Comparison of ENCODE assay signal across 21 mouse cellular contexts in genomic region chr6:49241562-49241961, GRCm38 (mm10). TPM values are rescaled to one million over a fixed set of nuclear protein-coding genes. Genes with fewer than 3 reads are reported as not detected.
A peak's percentile ranks its signal among the peaks of the same experiment; 100 is the strongest.
DNase-seq lines count a peak whose midpoint lies in the region; ATAC-seq and TF ChIP-seq lines count a peak whose summit lies in the region.
"Had no signal": no experiment of that assay in that cellular context is flagged by ENCODE, and none has a peak within 500 bp of the region (broad histone marks: within the 10 kb centered on the region; RNA-seq: fewer than 3 reads in every experiment).

No protein-coding gene starts in this region.

- H3K4me1 ChIP-seq in forebrain, embryonic 15.5 days, result no peaks in the 10 kb centered on the region
- no peaks in the 10 kb centered on the region for H3K4me1 ChIP-seq in forebrain, postnatal 0 days (ENCODE audit: insufficient read depth)
- H3K4me1 ChIP-seq in intestine, postnatal 0 days (replicated peaks; ENCODE audit: control insufficient read depth, insufficient read depth, low read length), result no peaks in the 10 kb centered on the region
- H3K4me1 ChIP-seq in intestine, embryonic 15.5 days (replicated peaks), result no peaks in the 10 kb centered on the region
- H3K4me1 ChIP-seq in CH12.LX (ENCODE audit: control insufficient read depth in 1 of 2, insufficient read depth in 2 of 2), result no peaks in the 10 kb centered on the region
- H3K4me1 ChIP-seq in ES-E14 (ENCODE audit: control insufficient read depth in 2 of 2, insufficient read depth in 2 of 2, low read length in 2 of 2, poor library complexity in 1 of 2), result peaks cover 0 to 3% of the 10 kb centered on the region in 2 experiments; a peak in 2 of 4 replicates
- H3K4me1 ChIP-seq: embryonic facial prominence, embryonic 12.5 days; forebrain, embryonic 12.5 days had no signal

- in situ Hi-C loops in CH12.LX (cut with MboI; ENCODE audit: low pct_ligation_motif_present, low pct_unique_long_range_greater_than_20kb, low sequenced_read_pairs) (loop anchor here (10.0 kb wide), 1 partner anchor 187 kb away; no protein-coding TSS in a partner anchor), ES-E14 (cut with MboI; ENCODE audit: low sequenced_read_pairs in 2 of 2, unreplicated experiment in 2 of 2) (loop anchor here in 1 of 2 experiments (10.0 kb wide), 1 partner anchor 113 kb away; no protein-coding TSS in a partner anchor)

- no peak for TF ChIP-seq CTCF in forebrain, postnatal 0 days (IDR thresholded peaks at IDR 0.05; ENCODE audit: low read depth)
- no peak for TF ChIP-seq CTCF in intestine, postnatal 0 days (IDR thresholded peaks at IDR 0.05; ENCODE audit: low read depth)
- TF ChIP-seq CTCF in CH12.LX (conservative IDR thresholded peaks at IDR 0.05 in 1 of 2, IDR thresholded peaks at IDR 0.05 in 1 of 2; ENCODE audit: low read depth in 2 of 2, low read length in 2 of 2), result no peak

- dilution Hi-C loops in CH12.LX (cut with MboI; ENCODE audit: extremely low pct_ligation_motif_present, extremely low pct_unique_long_range_greater_than_20kb, low sequenced_read_pairs), result no loop called here

- H3K4me3 ChIP-seq in forebrain, embryonic 15.5 days, result no peak overlapping the region
- no peak overlapping the region for H3K4me3 ChIP-seq in forebrain, postnatal 0 days (ENCODE audit: low read depth, low read length)
- H3K4me3 ChIP-seq in intestine, postnatal 0 days (ENCODE audit: low read depth, low read length), result no peak overlapping the region
- no peak overlapping the region for H3K4me3 ChIP-seq in intestine, embryonic 15.5 days (replicated peaks)
- no peak overlapping the region for H3K4me3 ChIP-seq in CH12.LX (replicated peaks in 1 of 3; ENCODE audit: low read depth in 2 of 3, low read length in 2 of 3, poor library complexity in 1 of 3)
- H3K4me3 ChIP-seq in ES-E14 (ENCODE audit: insufficient read depth in 1 of 2, low read depth in 1 of 2, low read length in 2 of 2, poor library complexity in 1 of 2, severe bottlenecking in 1 of 2), result no peak overlapping the region
- H3K4me3 ChIP-seq: embryonic facial prominence, embryonic 10.5 days; embryonic facial prominence, embryonic 12.5 days; forebrain, embryonic 12.5 days had no signal

- peaks cover 40% of the 10 kb centered on the region for H3K36me3 ChIP-seq in forebrain, embryonic 15.5 days
- H3K36me3 ChIP-seq in forebrain, postnatal 0 days (ENCODE audit: insufficient read depth), result peaks cover 40% of the 10 kb centered on the region
- H3K36me3 ChIP-seq in intestine, postnatal 0 days (ENCODE audit: control insufficient read depth, insufficient read depth), result peaks cover 26% of the 10 kb centered on the region
- peaks cover 14% of the 10 kb centered on the region for H3K36me3 ChIP-seq in intestine, embryonic 15.5 days
- H3K36me3 ChIP-seq in CH12.LX (replicated peaks in 1 of 2; ENCODE audit: control insufficient read depth in 1 of 2, insufficient read depth in 1 of 2, low read length in 1 of 2) (peaks cover 24 to 48% of the 10 kb centered on the region in 2 experiments), ES-E14 (ENCODE audit: control insufficient read depth, insufficient read depth, low read length, poor library complexity, severe bottlenecking) (peaks cover 25% of the 10 kb centered on the region)

- no peak for TF ChIP-seq POLR2A in CH12.LX (IDR thresholded peaks at IDR 0.05; ENCODE audit: low read depth, low read length)

- no peaks in the 10 kb centered on the region for H3K9me3 ChIP-seq in forebrain, embryonic 15.5 days
- H3K9me3 ChIP-seq in forebrain, postnatal 0 days (ENCODE audit: low read length), result no peaks in the 10 kb centered on the region
- no peaks in the 10 kb centered on the region for H3K9me3 ChIP-seq in intestine, postnatal 0 days (ENCODE audit: control insufficient read depth)
- H3K9me3 ChIP-seq in intestine, embryonic 15.5 days, result no peaks in the 10 kb centered on the region
- H3K9me3 ChIP-seq in CH12.LX (replicated peaks; ENCODE audit: low read length), result no peaks in the 10 kb centered on the region
- H3K9me3 ChIP-seq in ES-E14 (ENCODE audit: control insufficient read depth, insufficient read depth, low read depth, low read length), result no peaks in the 10 kb centered on the region
- H3K9me3 ChIP-seq: embryonic facial prominence, embryonic 10.5 days; embryonic facial prominence, embryonic 12.5 days; forebrain, embryonic 12.5 days had no signal

- no peaks in the 10 kb centered on the region; the same call in 1 of the 2 replicates for H3K79me2 ChIP-seq in CH12.LX (replicated peaks; ENCODE audit: control insufficient read depth, extremely low read depth, insufficient read depth, poor library complexity, severe bottlenecking)

- no peak for TF ChIP-seq EP300 in CH12.LX (IDR thresholded peaks at IDR 0.05; ENCODE audit: low read length)

- H3K27me3 ChIP-seq in forebrain, embryonic 15.5 days, result no peaks in the 10 kb centered on the region
- no peaks in the 10 kb centered on the region for H3K27me3 ChIP-seq in forebrain, postnatal 0 days (ENCODE audit: insufficient read depth, low read length)
- H3K27me3 ChIP-seq in intestine, postnatal 0 days (replicated peaks; ENCODE audit: control insufficient read depth, insufficient read depth, low read length), result no peaks in the 10 kb centered on the region
- H3K27me3 ChIP-seq in intestine, embryonic 15.5 days (replicated peaks), result no peaks in the 10 kb centered on the region
- H3K27me3 ChIP-seq in CH12.LX (replicated peaks), result no peaks in the 10 kb centered on the region
- H3K27me3 ChIP-seq: embryonic facial prominence, embryonic 12.5 days; forebrain, embryonic 12.5 days had no signal

- no peak overlapping the region for H3K27ac ChIP-seq in forebrain, embryonic 15.5 days (replicated peaks)
- H3K27ac ChIP-seq in forebrain, postnatal 0 days (ENCODE audit: low read depth, low read length), result no peak overlapping the region
- H3K27ac ChIP-seq in intestine, postnatal 0 days (ENCODE audit: low read depth, low read length), result no peak overlapping the region
- H3K27ac ChIP-seq in intestine, embryonic 15.5 days, result no peak overlapping the region
- H3K27ac ChIP-seq in CH12.LX (ENCODE audit: insufficient read depth, low read depth) (no peak overlapping the region), ES-E14 (ENCODE audit: insufficient read depth, low read depth, low read length, poor library complexity, severe bottlenecking) (no peak overlapping the region)
- H3K27ac ChIP-seq: embryonic facial prominence, embryonic 10.5 days; embryonic facial prominence, embryonic 12.5 days; forebrain, embryonic 12.5 days had no signal

- 0 out of 2 replicates have a peak, but pooled peaks have one; percentile 29 for ATAC-seq in forebrain, embryonic 15.5 days (replicated peaks)
- no peak for ATAC-seq in forebrain, postnatal 0 days
- peak; percentile 22; the same call in 1 of the 2 replicates for ATAC-seq in intestine, postnatal 0 days
- ATAC-seq in intestine, embryonic 15.5 days, result no peak
- no peak for ATAC-seq in activated CD4-positive, CD25-positive, alpha-beta regulatory T cell, adult 4 months
- ATAC-seq: forebrain, embryonic 16.5 days had no signal

- WGBS in forebrain, embryonic 15.5 days, result 89% methylated on average over 1 of the region's 1 CpGs
- WGBS in forebrain, postnatal 0 days, result 100% methylated on average over 1 of the region's 1 CpGs
- 86% methylated on average over 1 of the region's 1 CpGs for WGBS in intestine, postnatal 0 days
- WGBS in intestine, embryonic 15.5 days, result 100% methylated on average over 1 of the region's 1 CpGs

- H3K4me2 ChIP-seq in forebrain, embryonic 15.5 days (replicated peaks), result no peak overlapping the region
- H3K4me2 ChIP-seq in forebrain, postnatal 0 days (ENCODE audit: low read depth), result no peak overlapping the region
- H3K4me2 ChIP-seq in intestine, postnatal 0 days (replicated peaks; ENCODE audit: low read depth), result no peak overlapping the region
- no peak overlapping the region for H3K4me2 ChIP-seq in intestine, embryonic 15.5 days (replicated peaks)
- no peak overlapping the region for H3K4me2 ChIP-seq in CH12.LX (ENCODE audit: insufficient read depth, low read depth, poor library complexity, severe bottlenecking)
- H3K4me2 ChIP-seq: embryonic facial prominence, embryonic 12.5 days; forebrain, embryonic 12.5 days had no signal

- no peak for TF ChIP-seq RAD21 in CH12.LX (IDR thresholded peaks at IDR 0.05; ENCODE audit: low read depth, low read length)

- DNase-seq in forebrain, postnatal 0 days, result no peak
- DNase-seq in CH12.LX (ENCODE audit: extremely low read depth) (no peak), ES-E14 (ENCODE audit: low read depth, low spot score) (no peak)
- no peak for DNase-seq in right cerebral cortex, postnatal 4 days
- DNase-seq: adrenal gland, adult 8-10 months; adrenal gland, postnatal 14 days; adrenal gland, postnatal 36 days; cerebellum, adult 11-12 months; cerebellum, adult 2 months; cerebellum, adult 9-10 months; cerebellum, postnatal 10 days; cerebellum, postnatal 25 days had no signal

- no peak overlapping the region for H3K9ac ChIP-seq in forebrain, embryonic 15.5 days (replicated peaks)
- no peak overlapping the region for H3K9ac ChIP-seq in forebrain, postnatal 0 days
- H3K9ac ChIP-seq in intestine, postnatal 0 days (ENCODE audit: low read depth, low read length), result no peak overlapping the region
- no peak overlapping the region for H3K9ac ChIP-seq in intestine, embryonic 15.5 days
- no peak overlapping the region for H3K9ac ChIP-seq in CH12.LX (ENCODE audit: insufficient read depth, low read depth)
- no peak overlapping the region for H3K9ac ChIP-seq in ES-E14 (ENCODE audit: insufficient read depth, low read depth, low read length, poor library complexity, severe bottlenecking)
- H3K9ac ChIP-seq: embryonic facial prominence, embryonic 12.5 days; forebrain, embryonic 12.5 days had no signal

RNA-seq across cellular contexts. Expression of gene Tra2a, which starts 22.3 kb away (rescaled TPM):
- polyA plus RNA-seq in forebrain, embryonic 15.5 days (2015; fragmentation: Nextera tagmentation; extraction: Ambion mirVana), result 147 and 152 TPM in 2 replicates
- total RNA-seq in forebrain, postnatal 0 days (2014; rRNA removed), result 75.7 and 81.7 TPM in 2 replicates
- polyA plus RNA-seq in forebrain, postnatal 0 days (2015; fragmentation: Nextera tagmentation; extraction: Ambion mirVana), result 43.5 and 45.9 TPM in 2 replicates
- polyA plus RNA-seq in intestine, postnatal 0 days (2015; fragmentation: Nextera tagmentation; extraction: Ambion mirVana), result 30.2 and 30.5 TPM in 2 replicates
- polyA plus RNA-seq in intestine, embryonic 15.5 days (2015; fragmentation: Nextera tagmentation; extraction: Ambion mirVana), result 81.4 and 82.9 TPM in 2 replicates
- total RNA-seq in CH12.LX (2012; rRNA removed) (55.4 and 78.8 TPM in 2 replicates), CH12.LX (2014; rRNA removed) (120 and 142 TPM in 2 replicates), ES-E14 (2012; rRNA removed) (105 and 136 TPM in 2 replicates)
- 95.1 and 103 TPM in 2 replicates for polyA plus RNA-seq in CH12.LX (2012; ENCODE audit: insufficient read length, low read depth)
- 10 to 100 TPM; 29.2 to 30.3 TPM for polyA plus RNA-seq in activated CD4-positive, CD25-positive, alpha-beta regulatory T cell, adult 4 months (2017; shearing (Covaris generic))

RNA-seq across cellular contexts. Expression of gene Igf2bp3, which starts 26.8 kb away (rescaled TPM):
- polyA plus RNA-seq in forebrain, embryonic 15.5 days (2015; fragmentation: Nextera tagmentation; extraction: Ambion mirVana), result 36.5 and 39.8 TPM in 2 replicates
- 9.1 and 12.8 TPM in 2 replicates for total RNA-seq in forebrain, postnatal 0 days (2014; rRNA removed)
- polyA plus RNA-seq in forebrain, postnatal 0 days (2015; fragmentation: Nextera tagmentation; extraction: Ambion mirVana), result 12.3 and 13.5 TPM in 2 replicates
- 54.7 and 56.3 TPM in 2 replicates for polyA plus RNA-seq in intestine, postnatal 0 days (2015; fragmentation: Nextera tagmentation; extraction: Ambion mirVana)
- 83.1 and 96.8 TPM in 2 replicates for polyA plus RNA-seq in intestine, embryonic 15.5 days (2015; fragmentation: Nextera tagmentation; extraction: Ambion mirVana)
- total RNA-seq in CH12.LX (2012; rRNA removed), result 18.4 TPM in 2 replicates
- total RNA-seq in CH12.LX (2014; rRNA removed), result 35.6 and 39.1 TPM in 2 replicates
- polyA plus RNA-seq in CH12.LX (2012; ENCODE audit: insufficient read length, low read depth), result 22.0 and 23.1 TPM in 2 replicates
- 20.0 and 32.8 TPM in 2 replicates for total RNA-seq in ES-E14 (2012; rRNA removed)
- 1 to 10 TPM; 2.5 to 4.6 TPM for polyA plus RNA-seq in activated CD4-positive, CD25-positive, alpha-beta regulatory T cell, adult 4 months (2017; shearing (Covaris generic))
- polyA plus RNA-seq: cortical plate, adult 2 months had no signal

Comparison
In these comparisons a context has a peak if more than half of its experiments do, and no peak if none do; other contexts are left out.
1. ATAC-seq: peak in forebrain, embryonic 15.5 days (single experiment) and intestine, postnatal 0 days (single experiment); none in forebrain, postnatal 0 days (single experiment), intestine, embryonic 15.5 days (single experiment) and activated CD4-positive, CD25-positive, alpha-beta regulatory T cell, adult 4 months (single experiment).